Mouse (Mus musculus): ENCODE measurements at regions not wholly inside any gene's neighbourhood (a gene's known extent, or its start where the extent isn't known, plus 50 kb on each side); places are given as distances from the start of the nearest gene placed in this dataset.

GRCm38 (mm10) chr1:23484566-23484965 lies 87.0 kb upstream of the Ogfrl1 start:
- TF ChIP-seq CTCF (IDR thresholded peaks at IDR 0.05; ENCODE audit: extremely low read depth, insufficient read length, insufficient replicate concordance, low read depth, low read length) (no peak), POLR2A (IDR thresholded peaks at IDR 0.05; ENCODE audit: low read depth, low read length) (no peak)

Data from small intestine, adult 2 months (tissue).